Mouse (Mus musculus) CD4-positive, CD25-positive, alpha-beta regulatory T cell, adult 2 months (primary cell): ENCODE data around the gene Enpp7.

Source experiments
- DNase-seq: peaks from one replicate; pipeline ENCODE4 v3.0.0-alpha.2; 2012; ENCODE audit warnings: low read depth, low spot score

The Enpp7 gene

GRCm38 (mm10) chr11:118997182-118997581 lies 9.2 kb downstream of the Enpp7 start:
- no peak for DNase-seq

- DNase-seq, result peak; percentile 86
Measured at GRCm38 (mm10) chr11:118998540-118999265, 10.7 kb downstream of the Enpp7 start.

GRCm38 (mm10) chr11:118999361-118999804 lies 11.4 kb downstream of the Enpp7 start:
- peak; percentile 29 for DNase-seq

- DNase-seq, result peak; percentile 30
Measured at GRCm38 (mm10) chr11:119000877-119001276, 12.9 kb downstream of the Enpp7 start.

GRCm38 (mm10) chr11:119001493-119002128 lies 13.6 kb downstream of the Enpp7 start:
- no peak for DNase-seq

- DNase-seq, result peak; percentile 18
Measured at GRCm38 (mm10) chr11:119005547-119006275, 17.7 kb downstream of the Enpp7 start.

GRCm38 (mm10) chr11:119006462-119006861 lies 18.5 kb downstream of the Enpp7 start:
- DNase-seq, result no peak

- DNase-seq, result peak; percentile 25
Measured at GRCm38 (mm10) chr11:119007461-119008456, 19.8 kb downstream of the Enpp7 start.

- no peak for DNase-seq
Measured at GRCm38 (mm10) chr11:119014455-119014854, 26.5 kb downstream of the Enpp7 start.

GRCm38 (mm10) chr11:119017506-119017905 lies 29.5 kb downstream of the Enpp7 start:
- no peak for DNase-seq

- no peak for DNase-seq
Measured at GRCm38 (mm10) chr11:119021180-119021579, 33.2 kb downstream of the Enpp7 start.

GRCm38 (mm10) chr11:119022068-119022894 lies 34.3 kb downstream of the Enpp7 start:
- peak; percentile 22 for DNase-seq

- DNase-seq, result peak; percentile 93
Measured at GRCm38 (mm10) chr11:119022895-119023615, 35.1 kb downstream of the Enpp7 start, which contains the start of gene Cbx2. Gene Cbx2, plus strand, starts transcription at chr11:119022962.

GRCm38 (mm10) chr11:119023616-119023980 lies 35.6 kb downstream of the Enpp7 start:
- DNase-seq, result peak; percentile 67

- DNase-seq, result no peak
Measured at GRCm38 (mm10) chr11:119024260-119024659, 36.3 kb downstream of the Enpp7 start.

- no peak for DNase-seq
Measured at GRCm38 (mm10) chr11:119026203-119026602, 38.2 kb downstream of the Enpp7 start.

- peak; percentile 92 for DNase-seq
Measured at GRCm38 (mm10) chr11:119033874-119034558, 46.0 kb downstream of the Enpp7 start.

- no peak for DNase-seq
Measured at GRCm38 (mm10) chr11:119034635-119035034, 46.6 kb downstream of the Enpp7 start.

- no peak for DNase-seq
Measured at GRCm38 (mm10) chr11:119035094-119035685, 47.2 kb downstream of the Enpp7 start.
